Mouse (Mus musculus) gastrocnemius, postnatal 4 days (tissue): ENCODE results near the gene Mon1a. TPM values are rescaled to one million over a fixed set of nuclear protein-coding genes. Genes with fewer than 3 reads are reported as not detected.

Source experiments
- DNase-seq, 2 experiments: peaks; one replicate each; pipeline ENCODE4 v3.0.0; 2021 to 2022; ENCODE audit warnings: low spot score in 2 of 2, mixed read lengths in 2 of 2
- total RNA-seq, 2 experiments: library from RNA; stranded (reverse); gene quantifications; 2 replicates each; pipeline ENCODE4 v1.2.3; 2021

The Mon1a gene
- total RNA-seq, 2 experiments from 2014 or later: 5.3 to 6.2 TPM

DNA sequence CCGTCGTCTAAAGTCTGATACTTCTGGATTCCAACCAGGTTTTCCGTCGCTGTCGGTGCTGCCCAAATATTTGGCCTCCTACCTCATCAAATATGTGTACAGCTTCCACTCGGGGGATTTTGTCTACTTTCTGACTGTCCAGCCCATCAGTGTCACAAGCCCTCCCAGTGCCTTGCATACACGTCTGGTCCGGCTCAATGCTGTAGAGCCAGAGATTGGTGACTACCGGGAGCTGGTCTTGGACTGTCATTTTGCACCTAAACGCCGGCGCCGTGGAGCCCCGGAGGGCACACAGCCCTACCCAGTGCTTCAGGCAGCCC is 19.8 kb downstream of the Mon1a start:
- no peak for DNase-seq

DNA sequence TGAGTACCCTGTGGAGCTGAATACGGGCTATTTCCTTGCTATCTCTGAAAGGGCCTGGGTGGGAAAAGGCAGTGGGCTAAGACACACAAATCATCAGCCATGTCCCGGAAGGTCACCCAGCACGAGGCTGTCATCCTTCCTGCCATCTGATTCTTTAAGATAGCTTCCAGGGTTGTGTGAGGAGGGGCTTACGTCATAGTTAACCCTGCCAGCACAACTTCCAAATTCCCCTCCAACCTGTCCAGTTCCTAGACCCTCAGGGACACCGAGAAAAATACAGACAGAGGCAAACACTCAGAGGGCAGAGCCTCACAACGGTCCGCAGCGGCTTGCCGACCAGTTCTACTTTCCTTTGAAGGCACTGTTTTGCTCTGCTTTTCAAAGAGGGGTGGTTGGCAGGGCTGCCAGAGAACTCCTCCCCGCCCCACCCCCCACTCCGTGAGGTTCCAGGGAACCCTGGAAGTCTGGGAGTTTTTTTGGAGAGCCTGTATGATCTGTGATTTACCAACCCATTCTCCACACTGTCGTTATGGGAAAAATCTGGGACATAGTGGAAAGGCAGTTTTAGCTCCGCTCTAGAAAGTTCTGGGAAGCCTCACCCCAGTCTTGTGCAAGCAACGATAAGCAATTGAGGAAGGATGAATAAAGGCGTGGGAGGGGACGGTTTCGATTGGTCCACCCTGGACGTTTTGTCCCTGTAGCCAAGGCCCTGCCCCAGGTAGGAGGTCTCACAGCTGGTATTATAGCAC is 20.6 kb downstream of the Mon1a start:
- peak in 1 of 2 experiments; percentile 34 for DNase-seq

DNA sequence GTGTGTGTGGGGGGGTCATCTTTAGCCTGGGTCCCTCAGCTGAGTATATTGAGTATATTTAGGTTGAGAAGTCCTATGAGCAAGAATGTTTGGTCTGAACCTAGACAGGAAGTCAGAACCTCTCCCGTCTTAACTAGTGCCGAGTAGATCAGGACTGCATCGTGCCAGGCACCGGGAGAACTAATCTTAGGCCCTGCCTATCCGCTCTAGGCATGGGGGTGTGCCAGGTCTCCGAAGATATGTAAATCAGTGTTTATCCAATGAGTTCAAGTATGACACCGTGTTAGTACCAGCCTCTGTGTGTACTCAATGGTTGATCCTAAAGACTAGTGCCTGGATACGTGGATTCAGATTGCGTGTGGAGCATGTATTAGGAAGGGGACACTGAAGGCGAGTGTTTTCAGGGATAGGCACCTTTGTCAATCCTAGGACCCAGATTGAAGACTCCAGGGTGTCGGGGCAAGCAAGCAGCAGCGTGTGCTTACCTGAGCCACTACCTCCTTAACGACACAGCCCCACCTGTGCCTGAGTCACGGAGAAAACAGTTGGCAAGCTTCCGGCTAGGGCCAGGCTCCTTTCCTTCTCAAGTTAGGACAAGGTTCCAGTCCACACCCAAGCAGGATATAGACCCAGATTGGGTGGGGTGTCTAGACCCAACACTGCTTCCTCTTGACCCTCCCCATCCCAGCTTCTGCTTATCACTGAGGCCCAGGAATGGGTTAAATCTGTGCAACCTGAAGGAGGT is 22.2 kb downstream of the Mon1a start:
- DNase-seq: no peak

DNA sequence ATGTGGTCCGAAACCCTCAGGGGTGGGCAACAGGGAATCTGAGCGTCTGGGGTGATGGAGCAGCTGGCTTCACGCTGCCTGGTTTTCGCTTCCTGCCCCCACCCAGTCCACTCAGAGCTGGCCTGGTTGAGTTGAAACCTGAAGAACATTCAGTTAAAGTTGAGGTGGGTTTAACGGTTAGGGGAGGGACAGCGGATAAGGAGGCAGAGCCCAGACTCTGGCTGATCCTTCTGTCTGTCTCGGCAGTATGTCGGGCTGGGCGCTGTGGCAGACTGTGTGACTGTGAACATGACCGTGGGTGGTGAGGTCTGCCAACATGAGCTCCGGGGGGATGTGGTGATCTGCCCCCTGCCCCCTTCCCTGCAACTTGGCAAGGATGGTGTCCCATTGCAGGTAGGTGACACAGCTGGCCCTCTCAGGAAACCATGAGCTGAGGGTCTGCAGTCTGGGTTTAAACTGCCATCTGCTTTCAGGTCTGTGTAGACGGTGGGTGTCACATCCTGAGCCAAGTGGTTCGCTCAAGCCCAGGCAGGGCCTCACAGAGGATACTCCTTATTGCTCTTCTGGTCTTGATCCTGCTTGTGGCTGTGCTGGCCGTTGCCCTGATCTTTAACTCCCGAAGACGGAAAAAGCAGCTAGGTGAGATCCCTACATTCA is 26.9 kb downstream of the Mon1a start:
- DNase-seq: no peak

DNA sequence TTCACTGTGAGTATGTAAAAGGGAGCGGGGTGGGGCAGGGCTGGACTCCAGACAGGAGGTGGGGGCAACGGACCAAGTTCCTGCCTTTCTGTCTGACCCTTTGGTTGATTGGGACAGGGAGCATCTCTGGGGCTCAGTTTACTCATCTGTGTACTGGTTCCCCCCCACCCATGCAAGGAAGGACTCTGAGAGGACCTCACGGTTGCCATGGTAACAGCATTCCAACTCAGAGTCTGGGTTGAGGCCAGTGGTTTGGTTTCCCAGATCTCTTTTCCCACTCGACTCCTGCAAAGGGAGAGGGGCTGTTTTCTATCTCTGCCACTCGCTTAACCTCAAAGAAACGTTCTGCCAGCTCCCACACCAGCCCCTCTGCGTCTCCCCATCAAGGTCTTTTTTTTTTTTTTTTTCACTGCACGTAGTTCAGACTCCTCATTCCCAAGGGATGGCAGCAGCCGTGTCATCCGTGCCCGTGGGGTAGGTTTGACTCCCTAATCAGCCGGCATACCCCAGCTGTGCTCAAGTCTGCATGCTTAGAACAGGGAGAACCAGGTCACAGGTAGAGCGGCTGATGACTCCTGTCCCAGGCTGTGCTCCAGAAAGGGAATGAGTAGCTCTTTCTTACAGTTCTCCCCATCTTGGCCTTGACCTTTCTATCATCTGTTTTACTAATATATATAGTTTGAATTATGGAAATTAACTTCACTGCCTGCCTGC is 30.1 kb downstream of the Mon1a start:
- DNase-seq: no peak

DNA sequence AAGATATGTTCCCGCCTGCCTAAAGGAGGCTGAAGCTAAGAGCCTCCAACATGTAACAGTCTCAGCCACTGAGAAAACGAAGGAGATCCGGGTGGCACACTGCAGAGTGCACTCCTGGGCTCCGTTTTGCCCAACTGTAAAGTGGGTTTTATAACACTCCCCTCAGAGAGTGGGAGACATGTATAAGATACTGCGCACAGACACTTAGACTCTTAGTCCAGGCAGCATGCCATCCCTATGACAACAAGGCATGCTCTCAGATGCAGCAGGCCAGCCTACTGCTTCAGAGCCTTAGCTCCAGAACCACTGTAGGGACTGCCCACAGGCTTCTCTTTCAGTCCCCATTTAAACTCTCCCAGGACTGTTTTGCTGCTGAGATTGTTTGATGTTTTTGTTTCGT is 30.9 kb downstream of the Mon1a start:
- DNase-seq: no peak

DNA sequence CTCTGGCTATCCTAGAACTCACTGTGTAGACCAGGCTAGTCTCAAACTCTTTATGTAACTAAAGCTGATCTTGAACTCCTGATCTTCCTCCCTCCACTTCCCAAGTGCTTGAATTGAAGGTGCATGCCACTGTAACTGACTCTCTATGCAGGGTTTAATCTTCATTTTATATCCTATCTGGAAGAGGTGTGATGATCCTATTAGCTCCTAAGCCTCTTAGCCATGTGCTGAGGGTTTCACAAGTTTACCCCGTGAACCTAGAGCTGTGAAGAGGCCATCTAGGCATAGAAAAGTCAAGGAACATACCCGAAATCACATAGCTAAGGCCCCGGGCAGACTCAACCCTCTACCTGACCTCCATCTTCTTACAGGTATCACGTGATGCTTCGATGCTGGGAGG is 31.5 kb downstream of the Mon1a start:
- no peak for DNase-seq

DNA sequence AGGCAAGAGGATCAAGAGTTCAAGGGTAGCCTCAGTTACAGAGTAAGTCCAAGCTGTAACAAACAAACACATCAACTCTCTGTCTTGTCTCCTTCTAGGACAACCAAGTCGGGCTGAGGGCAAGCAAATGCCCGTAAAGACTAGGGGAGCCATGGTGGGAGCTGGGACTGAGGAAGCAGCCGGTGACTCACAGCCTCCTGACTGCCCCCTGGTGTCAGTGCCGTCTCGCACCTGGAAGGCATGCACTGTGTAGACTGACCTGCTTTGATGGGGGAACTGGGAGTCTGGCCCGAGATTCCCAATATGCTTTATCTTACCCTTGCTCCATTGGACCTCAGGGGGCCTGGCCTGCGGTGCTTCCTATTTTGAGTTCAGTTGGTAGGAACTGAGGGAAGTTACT is 35.1 kb downstream of the Mon1a start:
- DNase-seq: peak in 1 of 2 experiments; percentile 43

DNA sequence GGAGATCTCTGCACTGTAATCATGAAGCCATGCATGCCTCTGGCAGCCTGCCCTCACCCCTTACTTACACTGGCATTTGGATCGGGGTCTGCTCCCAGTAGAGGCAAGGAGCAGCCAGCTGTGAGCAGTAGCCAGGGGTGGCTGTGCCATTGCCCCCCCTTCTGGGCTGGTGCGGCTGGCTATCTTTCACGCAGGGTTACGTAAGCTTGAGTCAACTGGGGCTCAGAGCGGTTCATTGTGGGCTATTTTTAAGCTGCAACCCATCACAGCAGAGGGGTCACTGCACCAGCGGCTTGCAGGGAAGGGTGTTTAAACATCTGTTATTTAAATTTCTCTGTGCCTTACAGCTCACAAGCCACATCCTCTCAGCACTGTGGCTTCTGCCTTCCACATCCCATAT is 36.0 kb downstream of the Mon1a start:
- peak in 1 of 2 experiments; percentile 26 for DNase-seq

DNA sequence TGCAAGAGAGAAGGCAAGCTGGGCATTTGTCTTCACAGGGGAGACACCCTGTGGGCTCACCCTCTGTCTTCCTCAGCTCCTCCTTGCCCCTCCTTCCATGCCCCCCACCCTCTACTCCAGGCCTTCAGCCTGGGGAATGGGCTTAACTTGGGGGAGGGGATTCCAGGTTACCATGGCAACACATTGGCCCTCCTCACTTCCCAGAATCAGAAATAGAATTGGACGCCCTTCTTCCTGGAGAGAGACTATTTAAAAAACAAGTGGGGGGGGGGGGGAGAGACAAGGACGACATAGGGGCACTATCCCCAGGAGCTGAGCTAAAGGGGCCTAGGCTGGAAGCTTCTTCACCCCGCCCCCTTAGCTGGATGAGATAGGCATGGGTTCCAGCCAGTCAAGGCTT is 37.3 kb downstream of the Mon1a start:
- no peak for DNase-seq

DNA sequence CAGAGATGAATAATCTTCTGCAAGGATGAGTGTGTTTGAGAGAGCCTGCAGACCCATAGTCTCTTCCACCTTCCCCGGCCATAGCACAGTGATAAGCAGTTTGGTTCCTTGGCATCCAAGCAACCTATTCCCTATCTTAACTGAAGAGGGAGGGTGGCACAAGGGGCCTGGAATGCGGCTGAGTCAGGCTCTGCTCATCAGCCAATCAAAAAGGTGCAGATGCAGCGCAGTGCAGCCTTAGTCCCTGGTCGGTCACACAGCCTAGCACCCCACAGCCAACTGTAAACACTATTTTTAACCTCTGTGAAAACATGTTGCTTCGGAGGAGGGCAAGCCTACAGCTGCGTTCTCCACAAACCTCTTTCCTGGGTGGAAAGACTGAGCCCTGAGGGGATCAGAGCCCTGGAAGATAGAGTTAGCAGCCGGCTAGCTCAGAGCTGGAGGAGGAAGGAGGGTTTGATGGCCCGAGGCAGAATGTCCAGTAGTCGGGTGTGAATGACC is 39.0 kb downstream of the Mon1a start:
- DNase-seq: no peak

DNA sequence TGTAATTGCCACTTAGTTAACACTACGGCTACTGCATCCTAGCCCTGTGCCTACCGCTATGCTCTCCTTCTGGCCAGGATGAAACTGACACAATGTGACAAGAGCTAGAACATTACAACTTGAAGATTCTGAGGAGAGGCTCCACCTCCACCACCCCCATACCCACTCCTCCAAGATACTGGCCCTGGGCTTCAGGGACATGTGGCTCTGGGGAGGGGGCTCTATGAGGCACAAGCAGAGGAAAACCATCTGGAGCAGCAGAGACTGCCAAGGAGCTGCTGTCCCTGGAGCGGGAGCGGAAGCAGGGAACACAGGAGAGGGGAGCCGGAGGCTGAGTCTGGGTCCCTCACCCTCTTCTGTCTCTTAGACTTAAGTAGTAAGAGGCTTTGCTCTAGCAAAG is 39.8 kb downstream of the Mon1a start:
- DNase-seq: no peak

DNA sequence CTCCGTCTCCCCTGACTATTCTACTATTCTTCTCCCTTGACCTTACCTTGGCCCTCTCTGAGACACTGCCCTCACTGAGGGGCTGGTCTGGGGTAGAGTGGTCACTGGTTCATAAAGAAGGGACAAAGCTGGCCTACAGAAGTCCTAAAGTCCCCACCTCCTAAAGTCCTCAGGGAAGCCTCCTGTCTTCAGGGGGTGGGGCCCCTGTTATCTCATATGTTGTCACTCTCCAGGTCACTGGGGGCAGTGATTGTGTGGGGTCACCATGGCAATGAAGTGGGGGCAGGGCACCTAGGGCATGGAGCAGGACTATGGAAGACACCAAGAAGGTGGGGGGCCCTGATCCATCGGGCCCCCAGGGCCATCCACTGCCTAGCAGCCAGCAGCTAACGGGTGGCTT is 40.2 kb downstream of the Mon1a start, which contains the start of gene Actl11:
Gene Actl11 (plus strand): TSS at position 301 of the 400 bp plus-strand sequence.
- no peak for DNase-seq

DNA sequence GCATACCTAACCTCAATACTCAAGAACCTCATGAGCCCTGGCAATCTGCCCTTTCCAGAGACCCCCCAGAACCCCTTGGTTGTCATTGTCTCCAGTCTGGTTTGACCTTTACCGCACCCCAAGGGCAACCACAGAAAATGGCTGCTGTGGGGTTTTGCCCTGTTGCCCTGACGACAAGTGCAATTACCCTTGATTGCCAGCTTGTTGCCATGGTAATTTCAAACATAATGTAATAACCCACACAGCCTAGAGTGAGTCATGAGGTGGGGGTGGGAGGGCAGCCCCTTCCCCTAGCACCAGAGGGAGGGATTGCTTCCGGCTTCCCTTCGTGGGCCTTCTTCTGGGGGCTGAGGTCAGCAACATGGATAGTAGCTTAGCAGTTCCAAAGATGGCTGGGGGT is 44.3 kb downstream of the Mon1a start:
- no peak for DNase-seq

DNA sequence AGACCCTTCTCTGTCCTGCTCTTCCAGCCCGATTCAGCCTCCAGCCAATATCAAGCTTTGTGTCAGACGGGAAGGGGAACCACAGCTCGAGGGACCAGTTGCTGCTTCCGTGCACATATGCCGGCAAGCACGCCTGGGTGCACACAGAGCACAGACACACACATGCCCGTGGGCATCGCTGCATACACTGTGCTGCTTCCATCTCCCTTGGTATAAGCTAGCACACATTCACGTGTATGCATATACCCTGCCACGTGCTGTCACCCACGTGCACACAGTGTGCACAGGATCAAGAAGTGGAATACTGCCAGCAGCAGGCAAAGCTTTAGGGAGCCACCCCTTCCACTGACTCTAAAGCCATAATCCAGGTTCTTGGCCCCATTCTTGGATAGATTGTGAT is 46.2 kb downstream of the Mon1a start:
- DNase-seq: no peak

DNA sequence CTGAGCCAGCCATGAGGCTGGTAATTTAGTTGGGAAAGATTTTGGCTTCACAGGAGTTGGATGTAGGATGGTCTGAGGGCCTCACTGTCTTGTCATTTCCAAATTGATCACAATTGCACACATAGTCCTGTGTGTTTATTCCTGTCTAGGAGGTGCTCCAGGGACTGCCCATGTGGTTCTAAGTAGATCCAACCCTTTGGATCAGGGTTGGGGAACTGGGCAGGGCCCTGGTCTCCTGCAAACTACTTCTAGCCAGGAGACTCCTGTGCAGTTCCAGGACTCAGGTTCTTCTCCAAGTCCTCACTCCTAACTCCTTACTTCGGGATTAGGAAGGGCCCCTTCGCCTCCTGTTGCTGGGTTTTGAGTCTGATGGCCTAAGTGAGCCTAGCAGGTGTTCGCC is 47.4 kb downstream of the Mon1a start, which contains the start of gene Camkv:
Gene Camkv (plus strand): TSS at position 301 of the 400 bp plus-strand sequence.
- DNase-seq: no peak

DNA sequence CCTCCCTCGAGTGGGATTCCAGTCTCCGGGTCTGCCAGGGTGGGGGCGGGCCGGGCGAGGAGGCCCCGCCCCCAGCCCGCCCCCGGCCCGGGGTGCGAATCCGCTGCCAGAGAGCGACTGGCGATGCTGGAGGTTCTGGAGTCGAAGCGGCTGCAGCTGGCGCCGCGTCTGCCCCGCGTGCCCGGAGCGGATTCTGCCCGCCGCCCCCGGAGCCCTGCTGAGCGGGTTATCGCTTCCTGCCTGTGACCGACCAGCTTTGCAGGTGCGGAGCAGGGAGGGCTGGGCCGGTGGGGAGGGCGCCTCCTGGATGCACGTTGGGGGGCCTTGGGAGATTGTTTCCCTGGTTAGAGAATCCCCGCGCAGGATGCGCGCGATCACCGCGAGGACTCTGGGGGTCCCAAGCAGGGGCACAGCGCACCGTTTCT is 47.9 kb downstream of the Mon1a start:
- DNase-seq: peak in 1 of 2 experiments; percentile 33

DNA sequence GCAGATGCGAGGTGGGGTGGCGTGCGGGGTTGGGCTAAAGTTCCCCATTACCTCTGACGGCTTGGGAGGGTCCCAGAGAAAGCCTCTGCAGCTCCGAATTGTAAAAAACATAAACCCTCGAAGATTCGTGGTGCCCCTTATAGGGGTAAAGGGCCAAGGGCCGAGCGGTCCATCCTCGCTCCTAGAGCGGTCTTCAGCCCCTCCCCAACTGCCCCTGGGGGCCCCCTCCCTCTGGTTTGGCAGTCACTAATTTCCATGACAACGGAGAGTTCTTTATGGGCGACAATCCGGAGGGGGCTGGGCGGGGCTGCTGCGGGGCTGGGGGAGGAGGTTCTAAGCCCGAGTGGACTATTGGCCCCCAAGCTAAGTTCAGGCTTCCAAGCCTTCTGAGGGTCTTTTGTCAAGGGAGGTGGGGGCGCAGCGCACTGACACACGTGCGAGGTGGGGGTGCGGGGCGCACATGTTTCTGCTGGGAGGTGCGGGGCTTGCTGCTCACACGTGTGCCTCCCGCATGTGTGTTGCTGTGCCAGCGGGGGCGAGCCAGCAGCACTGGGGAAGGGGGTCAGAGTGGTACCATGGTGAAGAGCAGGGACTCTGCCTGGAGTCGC is 48.4 kb downstream of the Mon1a start:
- DNase-seq: no peak

DNA sequence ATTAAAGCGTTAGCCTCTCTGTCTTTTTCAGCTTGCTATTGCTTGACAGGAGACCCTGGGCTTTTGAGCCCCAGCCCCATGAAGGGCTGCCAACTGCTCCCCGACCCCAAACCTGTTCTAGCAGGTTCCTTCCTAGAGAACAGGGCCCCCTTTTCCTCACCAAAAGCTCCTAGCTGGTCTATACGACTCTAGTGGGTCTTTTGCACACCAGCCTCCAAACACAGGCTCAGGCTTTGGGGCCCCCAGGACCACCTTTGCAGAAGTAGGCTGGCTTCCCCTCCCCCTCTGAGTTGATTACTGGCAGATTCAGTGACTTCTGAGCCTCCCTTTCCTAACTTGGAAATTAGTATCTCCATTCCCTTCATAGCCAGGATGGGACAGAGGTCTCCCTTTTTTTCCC is 48.9 kb downstream of the Mon1a start:
- no peak for DNase-seq

DNA sequence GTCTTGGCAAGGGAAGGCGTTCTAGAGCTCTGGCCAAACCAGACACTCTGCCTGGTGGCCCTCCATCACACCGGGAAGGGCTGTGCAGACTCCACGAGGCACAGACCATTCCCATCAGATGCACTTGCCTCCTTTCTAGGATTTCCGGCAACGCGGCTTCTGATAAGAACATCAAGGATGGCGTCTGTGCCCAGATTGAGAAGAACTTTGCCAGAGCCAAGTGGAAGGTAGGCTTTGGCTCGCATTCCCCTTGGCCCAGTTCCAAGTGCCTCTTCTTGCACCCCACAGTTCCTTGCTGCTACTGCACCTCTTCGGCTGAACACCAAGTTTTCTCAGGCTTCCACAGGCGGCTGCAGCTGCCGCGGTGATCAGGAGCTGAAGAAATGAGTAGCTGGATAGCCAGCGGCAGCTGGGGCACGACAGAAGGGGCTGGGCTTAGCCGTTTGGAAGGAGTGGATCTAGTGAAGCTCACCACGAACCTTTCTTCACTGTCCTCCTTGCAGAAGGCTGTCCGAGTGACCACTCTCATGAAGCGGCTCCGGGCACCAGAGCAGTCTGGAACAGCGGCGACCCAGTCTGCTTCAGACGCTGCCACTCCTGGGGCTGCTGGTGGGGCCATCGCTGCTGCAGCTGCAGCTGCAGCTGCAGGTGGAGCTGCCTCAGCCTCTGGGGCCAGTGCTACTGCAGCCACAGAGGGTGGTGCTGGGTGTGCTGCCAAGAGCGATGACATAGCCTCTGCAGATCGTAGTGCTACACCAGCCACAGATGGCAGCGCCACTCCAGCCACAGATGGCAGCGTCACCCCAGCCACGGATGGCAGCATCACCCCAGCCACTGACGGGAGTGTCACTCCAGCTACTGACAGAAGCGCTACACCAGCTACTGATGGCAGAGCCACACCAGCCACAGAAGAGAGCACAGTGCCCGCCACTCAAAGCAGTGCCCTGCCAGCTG is 59.6 kb downstream of the Mon1a start:
- DNase-seq: peak in 1 of 2 experiments; percentile 43
